28 mouse cellular contexts compared by ENCODE assay signal in genomic region chr15:80862027-80862426, GRCm38 (mm10).
DNase-seq lines count a peak whose midpoint lies in the region; ATAC-seq and TF ChIP-seq lines count a peak whose summit lies in the region.
"Had no signal": no experiment of that assay in that cellular context is flagged by ENCODE, and none has a peak within 500 bp of the region (broad histone marks: within the 10 kb centered on the region; RNA-seq: fewer than 3 reads in every experiment).

No protein-coding gene starts in this region.

- ATAC-seq in hindbrain, postnatal 0 days: no peak
- ATAC-seq in hindbrain, embryonic 14.5 days (ENCODE audit: low FRiP score): no peak
- ATAC-seq: activated CD4-positive, CD25-positive, alpha-beta regulatory T cell, adult 4 months; CD4-positive, CD25-positive, alpha-beta regulatory T cell, adult 4 months; intestine, embryonic 15.5 days had no signal

- no peaks in the 10 kb centered on the region for H3K4me1 ChIP-seq in hindbrain, postnatal 0 days (ENCODE audit: insufficient read depth, low read length)
- peaks cover 12% of the 10 kb centered on the region for H3K4me1 ChIP-seq in hindbrain, embryonic 14.5 days (replicated peaks; ENCODE audit: control insufficient read depth, insufficient read depth, low read length)
- H3K4me1 ChIP-seq: embryonic facial prominence, embryonic 10.5 days; intestine, embryonic 15.5 days had no signal

- WGBS in hindbrain, postnatal 0 days: 41% methylated on average over 2 of the region's 2 CpGs
- 54% methylated on average over 2 of the region's 2 CpGs for WGBS in hindbrain, embryonic 14.5 days

- H3K27me3 ChIP-seq in hindbrain, postnatal 0 days (ENCODE audit: insufficient read depth, low read length): no peaks in the 10 kb centered on the region
- H3K27me3 ChIP-seq in hindbrain, embryonic 14.5 days (ENCODE audit: control insufficient read depth, insufficient read depth, low read length): no peaks in the 10 kb centered on the region
- H3K27me3 ChIP-seq: embryonic facial prominence, embryonic 13.5 days; forebrain, embryonic 12.5 days; heart, embryonic 12.5 days; heart, embryonic 15.5 days; intestine, embryonic 15.5 days had no signal

- no peaks in the 10 kb centered on the region for H3K9me3 ChIP-seq in hindbrain, postnatal 0 days (ENCODE audit: low read length)
- no peaks in the 10 kb centered on the region for H3K9me3 ChIP-seq in hindbrain, embryonic 14.5 days (ENCODE audit: control insufficient read depth, low read length)
- H3K9me3 ChIP-seq: embryonic facial prominence, embryonic 10.5 days; embryonic facial prominence, embryonic 13.5 days; forebrain, embryonic 12.5 days; heart, embryonic 12.5 days; heart, embryonic 15.5 days; intestine, embryonic 15.5 days had no signal

- peak; percentile 79 for DNase-seq in heart, adult 11 months
- no peak for DNase-seq in heart, adult 18-20 months
- DNase-seq in hindbrain, postnatal 0 days (ENCODE audit: low spot score): peak; percentile 36
- DNase-seq in hindbrain, embryonic 14.5 days (ENCODE audit: low spot score): no peak
- peak; percentile 33 for DNase-seq in Muller cell, postnatal 12 days (ENCODE audit: inconsistent ontology term)
- DNase-seq in brain, adult 2 months (ENCODE audit: low read depth, low spot score): peak; percentile 67
- DNase-seq in spleen, postnatal 10 days (ENCODE audit: low spot score in 2 of 2): no peak
- DNase-seq in layer of hippocampus, postnatal 36 days: no peak
- DNase-seq: adrenal gland, adult 8-10 months; adrenal gland, postnatal 25 days; cerebellum, adult 11 months; cerebellum, adult 2 months; cerebellum, adult 9-11 months; cerebellum, postnatal 25 days; gastrocnemius, postnatal 10 days; gastrocnemius, postnatal 36 days; heart, postnatal 10 days; heart, postnatal 36 days; kidney, adult 11 months had no signal

- TF ChIP-seq CTCF in hindbrain, postnatal 0 days (IDR thresholded peaks at IDR 0.05; ENCODE audit: low read depth): no peak

- no peak overlapping the region for H3K27ac ChIP-seq in hindbrain, postnatal 0 days
- no peak overlapping the region for H3K27ac ChIP-seq in hindbrain, embryonic 14.5 days
- H3K27ac ChIP-seq: embryonic facial prominence, embryonic 10.5 days; embryonic facial prominence, embryonic 13.5 days; forebrain, embryonic 12.5 days; heart, embryonic 15.5 days; intestine, embryonic 15.5 days had no signal

- H3K4me3 ChIP-seq in hindbrain, postnatal 0 days (ENCODE audit: low read length): no peak overlapping the region
- H3K4me3 ChIP-seq in hindbrain, embryonic 14.5 days (replicated peaks; ENCODE audit: low read length): no peak overlapping the region
- H3K4me3 ChIP-seq: embryonic facial prominence, embryonic 10.5 days; embryonic facial prominence, embryonic 13.5 days; erythroblast, embryonic 14.5 days; forebrain, embryonic 12.5 days; heart, embryonic 12.5 days; heart, embryonic 15.5 days; intestine, embryonic 15.5 days had no signal

- no peak overlapping the region for H3K9ac ChIP-seq in hindbrain, postnatal 0 days (replicated peaks; ENCODE audit: low read length)
- H3K9ac ChIP-seq in hindbrain, embryonic 14.5 days: no peak overlapping the region
- H3K9ac ChIP-seq: embryonic facial prominence, embryonic 13.5 days; forebrain, embryonic 12.5 days; heart, embryonic 12.5 days; heart, embryonic 15.5 days; intestine, embryonic 15.5 days had no signal

- H3K36me3 ChIP-seq in hindbrain, postnatal 0 days (ENCODE audit: insufficient read depth, low read length): no peaks in the 10 kb centered on the region
- H3K36me3 ChIP-seq in hindbrain, embryonic 14.5 days (replicated peaks; ENCODE audit: control insufficient read depth, insufficient read depth): peaks cover 4% of the 10 kb centered on the region; the same call in 1 of the 2 replicates
- H3K36me3 ChIP-seq: intestine, embryonic 15.5 days had no signal

- H3K4me2 ChIP-seq in hindbrain, postnatal 0 days (ENCODE audit: low read depth, low read length): no peak overlapping the region
- no peak overlapping the region for H3K4me2 ChIP-seq in hindbrain, embryonic 14.5 days (replicated peaks)
- H3K4me2 ChIP-seq: embryonic facial prominence, embryonic 13.5 days; forebrain, embryonic 12.5 days; heart, embryonic 12.5 days; heart, embryonic 15.5 days; intestine, embryonic 15.5 days had no signal

Comparison
In these comparisons a context has a peak if more than half of its experiments do, and no peak if none do; other contexts are left out.
1. DNase-seq: peak in heart, adult 11 months (single experiment), hindbrain, postnatal 0 days (single experiment), Muller cell, postnatal 12 days (single experiment) and brain, adult 2 months (single experiment); none in heart, adult 18-20 months (0 of 2), hindbrain, embryonic 14.5 days (single experiment), spleen, postnatal 10 days (0 of 2) and layer of hippocampus, postnatal 36 days (0 of 2).